Mouse (Mus musculus): Measurements from ENCODE around the gene Mapkapk3.

Gene Mapkapk3

DNA sequence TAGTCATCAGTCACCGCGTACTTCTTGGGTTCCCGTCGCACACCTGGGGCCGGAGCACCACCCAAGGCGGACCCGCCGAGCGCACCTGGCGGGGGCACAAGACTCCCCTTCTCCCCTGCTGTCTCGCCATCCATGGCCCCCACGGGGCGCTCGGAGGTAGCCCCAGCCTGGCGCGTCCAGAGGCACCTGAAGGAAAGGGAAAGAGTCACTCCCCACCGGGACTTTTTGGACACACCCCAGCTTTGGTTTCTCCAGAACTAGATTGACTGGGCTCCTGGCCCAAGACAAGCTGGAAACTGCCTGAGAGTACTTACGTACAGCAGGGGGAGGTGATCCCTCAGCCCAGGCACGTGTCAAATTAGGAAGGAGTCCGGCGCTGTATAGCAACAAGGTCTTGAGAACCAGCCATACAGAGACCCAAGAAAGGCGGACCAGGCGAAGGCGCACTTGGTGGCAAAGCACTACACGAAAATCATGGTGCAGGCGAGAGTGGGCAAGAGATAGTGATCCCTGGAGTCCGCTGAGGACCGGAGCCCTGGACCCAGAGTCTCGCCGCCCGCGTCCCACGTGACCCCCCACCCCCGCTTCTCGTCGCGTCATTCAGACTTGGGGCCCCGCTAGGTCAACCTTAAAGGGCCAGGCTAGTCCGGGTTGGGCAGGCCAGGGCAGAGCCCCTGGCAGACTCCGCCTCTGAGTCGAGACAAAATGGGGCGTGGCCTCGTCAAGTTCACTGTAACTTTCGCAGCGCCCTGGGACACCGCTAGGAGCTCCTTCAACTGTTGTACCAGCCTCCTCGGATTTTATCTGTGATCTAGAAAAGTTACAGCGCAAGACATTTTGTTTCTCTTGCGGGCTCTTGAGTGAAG is at the start of gene Mapkapk3:
Mapkapk3 (minus strand) TSS at position 667 of the 866 bp plus-strand sequence.
- no peak for DNase-seq (ENCODE audit: low spot score)

DNA sequence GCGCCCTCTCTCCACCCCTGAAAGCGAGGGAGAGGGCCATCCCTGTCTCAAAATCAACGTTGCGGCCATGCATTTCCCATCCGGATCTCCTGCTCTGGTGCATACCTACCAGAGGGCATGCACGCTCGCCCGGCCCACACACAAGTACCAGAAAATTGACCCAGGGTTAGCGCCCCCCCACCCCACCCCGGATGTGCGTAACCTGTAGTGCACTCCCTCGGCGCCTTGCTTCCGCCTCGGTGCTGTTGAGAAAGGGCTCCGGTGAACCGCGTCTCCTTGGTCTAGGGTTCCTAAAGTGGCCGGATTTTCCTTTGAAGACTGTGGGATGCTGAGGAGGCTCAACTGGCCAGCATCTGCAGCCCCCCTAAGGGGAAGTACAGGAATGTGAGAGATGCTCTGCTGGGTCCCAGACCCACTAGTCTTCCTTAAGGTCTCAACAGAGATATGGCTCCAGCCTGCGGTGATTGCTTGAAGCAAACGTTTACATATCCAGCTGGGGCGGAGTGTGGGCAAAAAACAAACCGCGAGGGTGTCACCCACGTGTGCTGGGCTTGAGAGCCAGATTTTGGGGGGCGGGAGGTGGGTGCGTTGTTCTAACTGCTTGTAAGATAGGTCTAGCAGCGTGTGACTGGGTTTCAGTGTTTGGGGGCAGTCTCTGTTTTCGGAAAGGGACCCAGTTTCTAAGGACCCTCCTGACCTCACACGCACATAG is 48.7 kb upstream of the Mapkapk3 start, which contains the start of gene Hemk1:
Hemk1 (minus strand) TSS at position 179 of the 712 bp plus-strand sequence.
- peak; percentile 90 for DNase-seq (ENCODE audit: low spot score)

DNA sequence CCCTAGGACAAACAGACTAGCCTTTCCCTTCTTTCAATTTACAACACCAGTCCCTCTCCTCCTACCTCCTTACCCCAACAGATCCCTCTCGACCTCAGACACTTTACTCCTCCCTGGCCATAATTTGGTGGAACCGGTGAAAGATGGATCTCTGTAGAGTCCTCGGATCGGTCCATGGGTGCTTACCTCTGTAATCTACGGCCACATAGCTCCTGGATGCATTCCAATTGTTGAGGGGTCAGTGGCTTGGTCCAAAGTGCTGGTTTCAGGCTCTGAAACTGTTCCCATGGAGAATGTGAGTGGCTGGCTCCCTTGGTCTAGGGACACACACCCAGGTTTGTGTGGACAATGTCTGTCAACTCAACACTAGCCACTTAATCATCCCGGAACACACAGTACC is 46.7 kb upstream of the Mapkapk3 start:
- no peak for DNase-seq (ENCODE audit: low spot score)

DNA sequence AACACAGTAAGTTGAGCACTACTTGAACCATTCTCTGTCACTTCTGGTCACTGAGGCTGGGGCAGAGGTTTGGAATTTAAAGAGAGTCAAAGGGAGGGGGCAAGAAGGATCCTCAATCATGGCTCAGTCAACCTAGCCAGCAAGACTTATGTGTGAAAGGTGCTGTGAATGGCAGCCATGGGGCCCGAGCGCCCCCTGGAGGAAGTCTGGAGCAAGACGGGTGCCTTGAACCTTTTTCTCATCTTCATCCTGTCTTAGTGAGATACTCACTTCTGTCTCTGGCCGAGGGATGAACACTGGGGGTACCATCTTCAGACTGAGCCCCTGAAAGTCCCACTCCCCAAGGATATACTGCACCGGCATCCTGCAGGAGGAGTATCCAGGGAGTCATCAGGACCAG is 46.2 kb upstream of the Mapkapk3 start:
- peak; percentile 69 for DNase-seq (ENCODE audit: low spot score)

DNA sequence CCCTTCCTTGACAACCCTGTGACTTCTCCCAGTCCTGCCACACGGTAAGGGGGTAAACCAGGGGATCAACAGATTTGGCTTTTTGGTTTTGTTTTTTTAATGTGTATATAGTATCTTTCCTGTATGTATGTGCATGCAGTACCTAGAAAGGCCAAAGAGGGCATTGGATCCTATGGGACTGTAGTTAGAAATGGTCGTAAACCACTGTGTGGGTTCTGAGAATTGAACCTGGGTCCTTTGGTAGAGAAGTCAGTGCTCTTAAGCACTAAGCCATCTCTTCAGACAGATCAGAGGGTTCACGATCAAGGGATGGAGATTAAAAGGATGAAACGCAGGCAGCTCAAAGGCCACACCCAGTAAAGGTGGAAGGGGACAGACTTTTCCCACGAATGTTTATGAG is 45.4 kb upstream of the Mapkapk3 start:
- DNase-seq (ENCODE audit: low spot score), result no peak

DNA sequence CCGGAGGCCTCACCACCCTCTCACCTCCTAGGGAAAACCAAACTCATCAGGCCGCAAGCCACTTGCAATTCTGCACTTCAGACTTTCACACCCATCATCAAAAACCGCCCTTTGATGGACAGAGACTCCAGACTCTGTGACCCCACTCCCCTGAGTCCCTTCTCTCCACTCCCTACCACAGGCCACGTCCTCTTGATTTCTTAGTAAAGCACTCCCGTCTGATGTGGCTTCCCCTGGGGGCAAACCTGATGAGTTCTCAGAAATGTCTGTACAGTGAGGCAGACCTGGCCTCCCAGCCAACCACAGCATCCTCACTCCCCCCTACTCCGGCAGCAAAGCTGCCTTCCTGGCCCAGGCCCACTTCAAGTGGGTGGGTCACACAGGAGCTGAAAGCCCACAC is 44.7 kb upstream of the Mapkapk3 start:
- no peak for DNase-seq (ENCODE audit: low spot score)

DNA sequence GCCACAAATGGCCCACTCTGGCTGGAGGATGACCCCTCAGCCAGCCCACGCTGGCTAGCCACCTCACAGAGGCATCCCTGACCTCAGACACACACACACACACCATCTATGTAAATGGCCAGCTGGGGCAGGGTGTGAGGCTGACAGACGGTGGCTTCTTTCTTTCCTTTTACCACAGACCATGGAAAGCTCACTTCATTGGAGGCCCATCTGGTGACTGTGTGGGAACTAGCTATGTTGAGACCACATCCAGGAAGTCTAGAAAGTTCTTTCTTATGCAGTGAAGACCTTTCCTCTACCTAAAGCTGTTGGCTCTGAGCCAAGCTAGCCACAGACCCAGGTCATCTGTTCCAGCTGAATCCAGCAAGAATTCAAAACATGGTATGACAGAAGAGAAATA is 44.0 kb upstream of the Mapkapk3 start:
- no peak for DNase-seq (ENCODE audit: low spot score)

DNA sequence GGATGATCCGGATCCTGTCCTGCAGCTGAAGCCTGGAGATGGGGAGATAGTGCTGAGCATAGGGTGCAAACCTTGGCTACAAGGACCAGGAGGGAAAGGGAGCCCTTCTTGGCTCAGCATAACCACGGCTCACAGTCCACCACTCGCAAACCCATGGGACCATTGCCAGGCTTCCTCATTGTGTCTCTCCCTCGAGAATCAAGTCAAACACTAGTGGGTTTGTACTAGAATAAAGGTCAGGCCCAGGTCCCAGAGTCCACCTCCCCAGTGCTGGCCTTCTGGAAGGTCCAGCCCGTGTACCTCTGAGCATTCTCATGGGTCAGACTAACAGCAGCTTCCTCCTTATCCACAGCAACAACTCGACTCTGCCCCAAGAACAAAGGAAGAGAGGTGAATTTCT is 41.1 kb upstream of the Mapkapk3 start:
- no peak for DNase-seq (ENCODE audit: low spot score)

DNA sequence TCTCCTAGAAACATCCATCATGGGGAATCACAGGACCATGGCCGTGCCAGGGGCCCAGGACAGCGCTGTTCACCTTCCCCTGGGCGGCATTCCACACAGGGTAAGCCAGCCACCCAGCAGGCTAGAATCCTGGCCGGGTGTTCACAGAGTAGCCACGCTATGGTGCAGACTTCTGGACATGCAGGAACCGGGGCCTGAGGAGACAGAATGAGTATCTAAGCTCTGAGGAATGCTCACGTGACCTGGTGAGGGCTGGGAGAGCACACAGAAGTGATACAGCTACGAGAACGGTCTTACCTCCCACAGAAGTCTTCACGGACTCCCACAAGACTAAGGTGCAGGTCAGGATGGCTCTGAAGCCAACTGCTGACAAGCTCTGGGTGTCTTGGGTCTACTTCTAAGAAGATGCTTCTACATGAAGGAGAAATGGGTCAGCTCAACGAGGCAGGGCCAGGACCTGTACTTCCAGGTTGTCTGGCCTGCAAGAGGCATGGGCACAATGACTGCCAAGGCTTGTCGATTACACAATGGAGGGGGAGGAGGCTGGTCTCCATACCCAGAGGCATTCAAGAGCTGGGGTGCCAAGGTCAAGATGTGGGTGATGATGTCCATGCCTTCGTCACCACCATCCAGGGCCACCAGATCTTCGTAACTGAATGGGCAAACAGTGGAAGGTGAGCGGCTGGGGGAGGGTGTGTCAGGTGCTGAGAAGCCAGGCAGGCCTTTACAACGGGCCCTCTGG is 38.4 kb upstream of the Mapkapk3 start:
- DNase-seq (ENCODE audit: low spot score), result no peak

DNA sequence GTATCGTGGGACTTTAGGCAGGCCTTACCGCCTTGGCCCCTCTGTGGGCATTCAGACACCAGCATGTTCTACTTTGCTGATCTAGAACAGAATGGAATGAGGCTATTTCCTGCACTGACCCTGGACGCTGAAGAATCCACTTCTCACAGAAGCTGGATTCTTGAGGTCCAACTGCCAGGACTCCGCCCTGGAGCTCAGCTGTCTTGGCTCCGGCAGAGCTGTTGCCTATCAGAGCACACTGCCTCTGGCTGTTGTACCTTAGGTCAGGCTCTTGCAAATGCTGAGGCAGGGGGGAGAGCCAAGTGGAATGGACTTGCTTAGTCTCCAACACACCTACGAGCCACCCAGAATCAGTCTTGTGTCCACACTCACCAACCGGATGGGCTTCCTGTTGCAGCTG is 36.2 kb upstream of the Mapkapk3 start:
- no peak for DNase-seq (ENCODE audit: low spot score)

DNA sequence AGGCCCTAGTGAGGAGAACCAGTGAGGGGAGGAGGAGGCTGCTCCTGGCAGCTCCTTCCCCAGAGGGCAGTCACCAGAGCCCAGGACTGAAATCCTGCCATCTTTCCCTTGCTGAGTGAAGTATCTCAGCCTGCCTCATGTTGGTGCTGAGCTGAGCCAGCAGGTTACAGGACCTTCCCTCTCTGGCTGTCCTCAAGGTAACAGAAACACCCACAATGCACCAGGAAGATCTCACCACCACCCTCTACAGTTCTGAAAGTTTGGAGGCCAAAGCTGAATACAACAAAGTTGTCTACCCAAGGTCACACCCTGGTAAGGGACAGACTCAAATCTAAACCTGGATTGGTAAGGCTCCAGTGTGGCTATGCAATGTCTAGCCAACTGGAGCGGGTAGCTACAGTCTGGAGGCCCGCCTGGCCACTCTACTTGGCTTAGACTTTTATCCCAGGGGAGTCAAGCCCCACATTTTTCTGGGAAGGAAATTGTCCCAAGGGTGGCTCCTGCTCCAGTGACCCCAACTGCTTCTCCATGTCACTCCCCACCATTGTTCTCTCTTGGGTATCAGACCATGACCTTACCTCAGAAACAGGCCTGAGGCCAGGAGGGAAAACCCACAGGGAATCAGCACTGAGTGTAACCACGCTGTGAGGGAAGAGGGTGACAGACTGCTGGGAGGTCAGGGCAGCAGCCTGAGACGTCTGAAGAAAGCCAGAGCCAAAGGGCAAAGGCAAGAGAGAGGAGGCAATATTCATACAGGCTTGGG is 35.3 kb upstream of the Mapkapk3 start:
- DNase-seq (ENCODE audit: low spot score), result no peak

DNA sequence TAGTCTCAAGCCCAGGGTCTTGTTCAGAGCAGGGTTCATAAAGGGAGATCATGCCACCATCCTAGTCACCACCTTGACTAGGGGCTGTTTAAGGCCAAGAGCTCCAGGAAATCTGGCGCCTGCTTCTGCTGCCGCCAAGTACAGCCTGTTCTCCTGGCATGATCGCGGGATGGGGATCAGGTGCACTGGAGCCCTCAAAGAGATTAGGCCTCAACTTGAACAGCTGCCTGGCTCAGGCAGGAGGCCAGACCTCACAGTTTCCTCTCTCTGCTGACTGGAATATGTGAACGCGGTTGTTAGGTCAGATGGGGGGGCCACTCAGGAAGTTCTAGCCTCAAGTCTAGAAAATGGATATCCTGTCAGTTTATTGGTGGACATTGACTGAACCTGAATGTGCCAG is 33.9 kb upstream of the Mapkapk3 start:
- DNase-seq (ENCODE audit: low spot score), result no peak

DNA sequence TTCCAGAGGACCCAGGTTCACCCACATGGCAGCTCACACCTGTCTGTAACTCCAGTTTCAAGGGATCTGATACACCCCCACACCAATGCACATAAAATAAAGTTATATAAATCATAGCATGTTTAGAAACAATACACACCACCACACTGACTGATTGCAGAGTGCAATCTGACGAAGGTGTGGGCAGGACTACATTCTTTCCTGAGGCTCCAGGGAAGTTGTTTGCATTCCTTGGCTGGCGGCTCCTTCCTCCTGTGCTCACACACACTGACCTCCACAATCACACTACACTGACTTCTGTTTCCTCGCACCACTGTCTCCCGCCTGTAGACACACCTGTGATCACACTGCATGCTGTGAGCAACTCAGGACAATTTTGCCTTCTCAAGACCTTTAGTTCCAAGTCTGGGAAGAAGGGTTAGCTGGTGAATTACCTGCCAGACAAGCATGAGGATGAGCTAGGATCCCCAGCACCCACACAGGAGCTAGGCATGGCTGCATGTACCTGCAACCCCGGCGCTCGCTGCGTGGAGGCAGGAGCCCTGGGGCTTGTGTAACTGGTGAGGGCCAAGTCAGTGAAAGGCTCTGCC is 32.9 kb upstream of the Mapkapk3 start:
- no peak for DNase-seq (ENCODE audit: low spot score)

DNA sequence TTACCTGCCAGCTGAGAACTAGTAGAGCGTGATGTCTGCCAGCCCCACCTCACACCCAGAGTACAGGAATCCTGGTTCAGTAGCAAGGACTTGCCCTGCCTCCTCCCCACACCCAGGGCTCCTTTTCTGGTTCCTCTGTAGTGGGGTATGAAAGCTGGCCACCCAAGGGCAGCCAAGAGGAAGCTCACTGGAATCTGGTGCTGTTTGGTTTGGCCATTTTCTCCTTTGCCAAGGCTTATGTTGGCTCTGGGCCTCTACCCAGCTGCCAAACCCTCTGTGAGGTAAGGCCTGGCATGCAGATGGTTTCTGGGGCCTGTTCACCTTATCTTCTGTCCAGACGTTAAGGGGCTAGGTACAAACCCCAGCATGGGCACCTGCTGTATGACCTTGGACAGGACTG is 26.1 kb upstream of the Mapkapk3 start:
- DNase-seq (ENCODE audit: low spot score), result no peak

DNA sequence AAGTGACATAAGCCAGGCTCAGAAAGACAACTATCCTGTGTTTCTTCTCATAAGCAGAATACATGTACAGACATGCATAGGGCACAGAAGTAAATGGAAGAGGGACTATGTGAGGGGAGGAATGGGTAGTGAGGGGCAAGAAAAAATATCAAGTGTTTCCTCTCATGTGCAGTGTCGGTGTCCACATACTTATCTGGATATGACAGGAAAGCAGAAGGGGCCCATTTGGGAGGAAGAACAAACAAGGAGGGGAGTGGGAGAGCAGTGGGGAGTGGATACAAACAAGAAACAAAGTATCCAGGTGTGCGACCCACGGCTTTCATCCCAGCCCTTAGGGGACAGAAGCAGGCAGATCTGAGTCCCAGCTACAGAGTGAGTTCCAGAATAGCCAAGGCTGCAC is 24.2 kb upstream of the Mapkapk3 start:
- DNase-seq (ENCODE audit: low spot score), result no peak

DNA sequence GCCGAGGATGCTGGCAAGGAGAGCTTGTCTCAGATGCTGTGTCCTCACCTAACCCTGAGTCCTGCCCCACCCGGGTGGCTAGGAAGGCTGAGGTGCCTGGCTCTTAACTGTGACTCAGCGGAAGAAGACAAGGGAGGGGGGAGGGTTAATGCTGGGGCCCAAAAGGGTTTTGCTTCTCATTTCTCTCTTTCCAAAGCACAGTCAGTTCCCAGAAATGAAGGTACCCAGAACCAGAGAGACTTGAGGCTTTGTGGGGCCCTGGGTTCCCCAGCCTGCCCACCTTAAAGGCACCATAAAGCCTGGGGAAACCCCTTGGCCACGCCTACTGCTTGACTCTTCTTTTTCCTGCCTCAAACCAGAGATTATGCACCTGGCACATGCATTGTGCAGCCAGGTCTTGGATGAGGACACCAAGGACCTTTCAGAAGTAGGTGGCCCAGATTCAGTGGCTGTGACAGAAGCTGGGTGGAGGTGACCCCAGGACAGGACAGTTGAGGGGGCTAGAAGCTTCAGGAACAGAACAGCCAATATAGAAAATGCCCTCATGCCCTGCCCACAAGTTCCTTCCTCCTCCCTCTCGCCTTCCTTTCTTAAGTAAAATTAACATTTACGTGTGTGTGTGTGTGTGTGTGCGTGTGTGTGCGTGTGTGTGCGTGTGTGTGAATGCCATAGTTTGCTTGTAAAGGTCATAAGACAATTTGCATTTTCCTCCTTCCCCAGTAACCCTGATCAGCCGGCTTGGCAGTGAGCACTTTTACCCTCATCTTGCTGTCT is 23.3 kb upstream of the Mapkapk3 start:
- DNase-seq (ENCODE audit: low spot score), result no peak

DNA sequence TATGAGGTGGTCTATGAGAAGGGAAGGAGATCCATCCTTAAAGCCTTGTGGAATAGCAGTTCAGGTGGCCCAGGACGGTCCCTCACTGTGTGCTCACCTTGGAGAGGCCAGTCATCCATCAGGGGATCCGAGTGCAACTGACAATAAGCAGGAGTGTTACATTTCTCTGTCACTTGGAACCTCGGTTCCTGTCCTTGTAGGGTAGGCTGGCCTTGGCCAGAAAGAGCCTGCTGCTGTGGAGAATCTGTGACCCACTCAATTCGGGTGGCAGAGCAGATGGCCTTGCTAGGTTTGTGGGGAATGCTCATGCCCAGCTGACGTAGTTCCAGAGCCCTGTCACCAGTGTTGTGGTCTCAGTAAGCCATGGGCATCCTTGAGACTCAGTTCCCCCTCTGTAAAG is 19.9 kb upstream of the Mapkapk3 start:
- DNase-seq (ENCODE audit: low spot score), result no peak

DNA sequence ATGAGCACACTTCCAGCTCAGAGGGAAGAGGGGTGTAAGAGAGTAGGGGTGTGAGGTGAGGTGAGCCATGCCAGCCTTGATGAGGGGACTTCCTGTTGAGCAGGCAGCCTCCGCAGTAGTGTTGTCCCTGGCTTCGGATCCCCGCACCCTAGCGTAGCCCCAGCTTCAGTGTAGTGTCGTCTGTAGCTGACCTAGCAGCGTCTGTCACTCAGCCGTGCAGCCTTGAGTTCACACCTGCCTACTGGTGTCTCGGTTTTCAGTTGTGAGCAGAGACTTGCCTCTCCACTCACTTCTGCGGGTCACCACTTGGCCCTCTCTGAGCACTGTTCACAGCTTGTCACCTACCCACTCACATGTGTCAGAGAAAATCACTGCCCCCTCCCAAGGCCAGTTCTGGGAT is 19.5 kb upstream of the Mapkapk3 start:
- no peak for DNase-seq (ENCODE audit: low spot score)

DNA sequence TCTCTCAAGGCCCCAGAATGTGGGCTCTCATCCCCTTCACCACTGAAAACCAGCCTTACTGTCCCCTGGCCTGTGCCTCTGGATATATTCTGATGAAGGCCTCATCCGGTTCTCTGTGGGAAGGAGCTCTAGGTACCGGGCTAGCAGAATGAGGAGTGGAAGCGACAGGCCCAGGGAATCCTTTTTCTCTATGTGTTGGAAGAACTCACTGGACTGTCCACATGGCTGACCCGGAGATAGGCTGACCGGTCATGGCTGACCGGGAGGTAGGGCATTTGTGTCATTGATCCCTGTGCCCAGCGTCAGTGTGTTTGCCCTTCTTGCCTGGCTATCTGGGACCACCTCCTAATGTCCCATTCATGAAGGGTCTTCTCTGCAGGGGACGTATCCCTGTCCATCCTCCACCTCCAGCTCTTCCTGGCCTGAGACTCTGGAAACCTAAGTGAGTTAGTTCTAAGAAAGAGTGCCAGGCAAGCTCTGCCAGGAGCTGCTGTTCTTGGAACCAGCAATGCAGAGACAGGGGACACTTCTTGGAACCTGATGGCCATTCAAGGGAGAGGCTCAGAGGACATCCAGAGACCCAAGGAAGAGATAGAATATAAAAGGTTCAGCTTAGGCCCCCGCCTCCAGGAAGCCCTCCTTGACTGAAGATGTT is 18.8 kb upstream of the Mapkapk3 start:
- no peak for DNase-seq (ENCODE audit: low spot score)

DNA sequence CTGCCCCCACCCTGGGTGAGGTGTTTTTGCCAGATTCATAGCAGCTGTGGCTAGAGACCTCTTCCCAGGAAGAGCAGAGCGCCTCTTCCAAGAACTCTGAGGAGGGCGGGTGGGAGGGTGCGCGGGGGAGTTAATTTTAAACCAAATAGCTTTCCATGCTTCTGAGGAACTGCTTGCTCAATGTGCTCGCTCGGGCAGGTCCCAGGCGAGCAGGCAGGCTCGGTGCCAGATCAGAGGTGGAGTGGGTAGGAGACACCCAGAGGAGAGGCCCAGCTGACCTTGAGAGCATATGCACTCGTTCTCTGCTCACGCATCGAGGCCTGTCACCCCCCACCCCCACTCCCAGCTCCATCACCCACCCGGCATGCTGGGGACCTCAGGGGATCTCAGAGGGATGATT is 18.2 kb upstream of the Mapkapk3 start:
- peak; percentile 39 for DNase-seq (ENCODE audit: low spot score)
